Mouse (Mus musculus): ENCODE results near the gene Pik3ap1. TPM values are rescaled to one million over a fixed set of nuclear protein-coding genes. Genes with fewer than 3 reads are reported as not detected.
A peak's percentile ranks its signal among the peaks of the same experiment; 100 is the strongest.

Gene Pik3ap1
- polyA plus RNA-seq, 1 experiment from 2014 or later, result 3.3 TPM

GRCm38 (mm10) chr19:41282216-41282615 is 102.7 kb downstream of the Pik3ap1 start:
- Histone ChIP-seq H3K4me1 (replicated peaks) (peaks cover 9% of the 10 kb centered on the region; the same call in 1 of the 2 replicates), H3K9me3 (no peaks in the 10 kb centered on the region), H3K27ac (no peak overlapping the region), H3K27me3 (ENCODE audit: insufficient read depth, poor library complexity, severe bottlenecking) (no peaks in the 10 kb centered on the region), H3K36me3 (no peaks in the 10 kb centered on the region), H3K4me3 (no peak overlapping the region)
- no peak for DNase-seq (ENCODE audit: low spot score)
- 85% methylated on average over 4 of the region's 4 CpGs for WGBS

DNA sequence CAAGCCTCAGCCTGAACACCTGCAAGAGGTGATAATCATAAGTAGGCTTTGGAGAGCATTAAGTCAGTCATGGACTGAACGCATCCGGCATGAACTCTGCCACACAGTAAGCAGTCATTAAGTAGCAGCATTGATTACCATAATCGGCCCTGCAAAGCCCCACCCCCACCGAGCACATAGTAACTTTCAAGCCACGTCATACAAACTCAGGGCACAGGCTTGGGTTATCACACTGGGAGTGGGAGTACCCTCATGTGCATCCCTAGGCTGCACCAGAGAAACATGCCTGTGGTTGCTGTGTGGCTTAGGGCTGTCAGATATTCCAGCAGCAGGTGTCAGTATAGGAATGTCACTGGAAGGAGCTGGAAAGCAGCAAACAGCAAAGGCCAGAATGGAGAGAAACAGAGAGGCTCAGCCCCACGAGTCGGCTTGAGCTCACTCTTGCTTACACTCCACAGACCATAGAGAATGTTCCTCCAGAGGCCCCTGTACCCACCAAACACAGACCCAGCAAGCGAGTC is 105.1 kb downstream of the Pik3ap1 start:
- Histone ChIP-seq H3K4me1 (replicated peaks) (0 out of 2 replicates have a peak, but pooled peaks cover 7% of the 10 kb centered on the region), H3K9me3 (no peaks in the 10 kb centered on the region), H3K27me3 (ENCODE audit: insufficient read depth, poor library complexity, severe bottlenecking) (no peaks in the 10 kb centered on the region), H3K4me3 (no peak overlapping the region), H3K36me3 (no peaks in the 10 kb centered on the region), H3K27ac (no peak overlapping the region)
- no peak for DNase-seq (ENCODE audit: low spot score)
- 77% methylated on average over 8 of the region's 8 CpGs for WGBS

DNA sequence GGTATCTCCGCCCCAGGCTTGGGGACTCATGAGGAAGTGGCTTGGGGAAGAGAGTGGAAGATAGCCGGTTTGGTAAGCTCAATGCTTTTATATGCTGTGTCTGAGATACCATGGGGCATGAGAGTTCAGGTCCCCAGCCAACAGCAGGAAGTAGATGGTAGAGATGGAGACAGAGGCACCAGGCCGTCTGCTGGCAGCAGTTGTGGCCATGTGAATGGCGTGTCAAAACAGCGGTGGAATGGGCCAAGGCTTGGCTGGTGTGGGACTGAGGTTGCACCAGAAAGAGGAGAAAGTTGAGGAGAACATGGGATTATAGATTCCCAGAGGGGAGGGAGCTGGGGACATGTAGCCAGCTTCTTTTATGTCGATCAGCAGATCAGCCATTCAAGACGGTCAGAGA is 106.3 kb downstream of the Pik3ap1 start:
- Histone ChIP-seq H3K27me3 (ENCODE audit: insufficient read depth, poor library complexity, severe bottlenecking) (no peaks in the 10 kb centered on the region), H3K4me1 (replicated peaks) (no peaks in the 10 kb centered on the region), H3K36me3 (no peaks in the 10 kb centered on the region), H3K9me3 (no peaks in the 10 kb centered on the region), H3K4me3 (no peak overlapping the region), H3K27ac (no peak overlapping the region)
- DNase-seq (ENCODE audit: low spot score), result no peak
- WGBS, result 85% methylated on average over 7 of the region's 7 CpGs

GRCm38 (mm10) chr19:41275588-41275987 is 109.3 kb downstream of the Pik3ap1 start:
- Histone ChIP-seq H3K27ac (no peak overlapping the region), H3K27me3 (ENCODE audit: insufficient read depth, poor library complexity, severe bottlenecking) (no peaks in the 10 kb centered on the region), H3K4me3 (no peak overlapping the region), H3K36me3 (no peaks in the 10 kb centered on the region), H3K9me3 (no peaks in the 10 kb centered on the region), H3K4me1 (replicated peaks) (no peaks in the 10 kb centered on the region)
- WGBS, result 66% methylated on average over 3 of the region's 3 CpGs
- no peak for DNase-seq (ENCODE audit: low spot score)

DNA sequence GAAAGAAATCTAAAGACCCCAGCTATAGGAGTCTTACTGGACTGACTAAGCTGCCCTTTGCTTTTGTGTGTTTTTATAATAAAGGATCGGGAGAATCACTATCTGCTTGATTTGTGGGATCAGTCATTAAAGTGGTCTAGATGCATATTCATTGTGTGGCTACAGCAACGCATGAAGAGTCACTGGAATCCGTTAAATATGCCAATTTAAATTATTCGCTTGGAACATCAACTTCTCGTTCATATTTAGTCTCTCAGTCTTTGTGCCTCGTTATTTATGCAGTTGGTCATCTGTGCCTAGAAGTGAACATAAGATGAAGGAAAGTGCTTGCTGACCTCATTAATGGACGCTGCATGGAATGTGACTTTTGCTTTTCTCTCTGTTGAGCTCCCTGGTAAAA is 114.0 kb downstream of the Pik3ap1 start:
- Histone ChIP-seq H3K36me3 (no peaks in the 10 kb centered on the region), H3K27me3 (ENCODE audit: insufficient read depth, poor library complexity, severe bottlenecking) (no peaks in the 10 kb centered on the region), H3K27ac (no peak overlapping the region), H3K4me1 (replicated peaks) (peaks cover 4% of the 10 kb centered on the region; the same call in 1 of the 2 replicates), H3K4me3 (no peak overlapping the region), H3K9me3 (no peaks in the 10 kb centered on the region)
- WGBS, result 84% methylated on average over 7 of the region's 7 CpGs
- no peak for DNase-seq (ENCODE audit: low spot score)

DNA sequence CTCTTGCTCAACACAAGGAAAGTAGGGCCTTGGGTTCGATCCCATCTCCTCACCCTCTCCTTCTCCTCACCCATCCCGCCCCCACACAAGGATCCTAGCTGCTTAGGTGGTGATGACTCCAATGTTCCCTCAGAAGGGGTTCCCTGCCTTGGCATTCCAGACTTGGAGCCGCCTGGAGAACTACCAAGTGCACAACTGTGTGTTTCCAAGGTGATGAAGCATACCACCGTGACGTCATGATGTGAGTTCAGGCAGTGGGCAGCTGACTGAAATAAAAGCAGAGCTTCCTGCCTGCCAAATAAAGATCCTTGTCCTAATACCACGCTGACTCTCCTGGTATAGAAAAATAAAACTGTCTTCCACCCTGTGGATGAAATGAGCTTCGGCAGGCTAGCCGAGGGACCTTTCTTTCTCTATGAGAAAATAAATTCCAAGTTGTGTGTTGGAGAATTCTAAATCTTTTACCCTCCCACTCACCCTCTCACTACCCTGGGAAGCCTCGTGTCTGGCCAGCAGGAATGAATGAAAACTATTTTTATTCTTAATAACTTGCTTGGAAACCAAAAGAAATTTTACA is 114.7 kb downstream of the Pik3ap1 start:
- H3K9me3 ChIP-seq, result no peaks in the 10 kb centered on the region
- no peaks in the 10 kb centered on the region for H3K27me3 ChIP-seq (ENCODE audit: insufficient read depth, poor library complexity, severe bottlenecking)
- peaks cover 4% of the 10 kb centered on the region; the same call in 1 of the 2 replicates for H3K4me1 ChIP-seq (replicated peaks)
- no peak overlapping the region for H3K27ac ChIP-seq
- WGBS, result 76% methylated on average over 9 of the region's 9 CpGs
- H3K4me3 ChIP-seq, result no peak overlapping the region
- DNase-seq (ENCODE audit: low spot score), result no peak
- H3K36me3 ChIP-seq, result no peaks in the 10 kb centered on the region

DNA sequence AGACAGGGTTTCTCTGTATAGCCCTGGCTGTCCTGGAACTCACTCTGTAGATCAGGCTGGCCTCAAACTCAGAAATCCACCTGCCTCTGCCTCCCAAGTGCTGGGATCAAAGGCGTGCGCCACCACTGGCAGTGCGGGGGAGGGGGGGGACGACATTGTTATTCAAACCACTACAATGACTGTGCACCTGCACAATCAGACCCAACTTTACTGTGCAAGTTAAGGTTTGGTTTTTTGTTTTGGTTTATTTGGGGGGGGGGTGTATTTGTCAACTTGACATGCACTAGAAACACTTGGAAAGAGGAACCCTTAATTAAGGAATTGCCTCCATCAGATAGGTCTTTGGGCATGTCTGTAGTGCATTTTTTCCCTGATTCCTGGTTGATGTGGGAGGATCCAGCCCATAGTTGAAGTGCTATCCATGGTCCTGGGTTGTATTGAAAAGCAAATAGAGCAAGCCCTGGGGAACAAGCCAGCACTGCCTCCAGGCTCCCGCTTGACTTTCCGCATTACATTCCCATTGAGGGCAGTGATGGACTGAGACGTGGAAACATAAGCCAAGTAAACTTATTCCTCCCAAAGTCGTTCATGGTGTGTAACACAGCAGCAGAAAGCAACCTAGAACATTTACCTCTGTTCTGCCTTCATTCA is 118.5 kb downstream of the Pik3ap1 start:
- H3K9me3 ChIP-seq, result no peaks in the 10 kb centered on the region
- H3K27ac ChIP-seq, result no peak overlapping the region
- 52% methylated on average over 8 of the region's 8 CpGs for WGBS
- no peaks in the 10 kb centered on the region for H3K36me3 ChIP-seq
- no peak for DNase-seq (ENCODE audit: low spot score)
- peaks cover 25% of the 10 kb centered on the region for H3K4me1 ChIP-seq (replicated peaks)
- no peaks in the 10 kb centered on the region for H3K27me3 ChIP-seq (ENCODE audit: insufficient read depth, poor library complexity, severe bottlenecking)
- no peak overlapping the region for H3K4me3 ChIP-seq

DNA sequence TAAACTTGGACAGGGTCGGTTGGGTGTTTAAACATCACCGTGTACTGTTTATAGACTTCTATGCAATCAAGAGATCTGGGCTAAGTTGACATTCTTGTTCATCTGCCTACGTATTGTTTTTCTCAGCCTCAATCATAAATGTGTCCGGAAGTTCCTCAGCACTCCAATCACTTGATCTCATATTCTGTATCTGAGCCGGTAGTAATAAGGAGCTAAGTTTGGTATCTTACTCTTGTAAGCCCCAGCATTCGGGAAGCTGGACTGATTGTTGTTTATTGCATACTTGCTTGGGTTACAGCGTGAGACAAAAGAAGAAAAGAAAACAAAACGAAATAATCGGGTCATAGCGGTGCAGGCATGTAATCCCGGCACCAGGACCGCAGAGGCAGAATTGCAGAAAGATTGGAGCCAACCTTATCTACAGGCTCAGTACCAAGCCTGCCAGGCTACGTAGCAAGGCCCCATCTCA is 120.5 kb downstream of the Pik3ap1 start:
- H3K36me3 ChIP-seq, result 0 out of 2 replicates have a peak, but pooled peaks cover 3% of the 10 kb centered on the region

DNA sequence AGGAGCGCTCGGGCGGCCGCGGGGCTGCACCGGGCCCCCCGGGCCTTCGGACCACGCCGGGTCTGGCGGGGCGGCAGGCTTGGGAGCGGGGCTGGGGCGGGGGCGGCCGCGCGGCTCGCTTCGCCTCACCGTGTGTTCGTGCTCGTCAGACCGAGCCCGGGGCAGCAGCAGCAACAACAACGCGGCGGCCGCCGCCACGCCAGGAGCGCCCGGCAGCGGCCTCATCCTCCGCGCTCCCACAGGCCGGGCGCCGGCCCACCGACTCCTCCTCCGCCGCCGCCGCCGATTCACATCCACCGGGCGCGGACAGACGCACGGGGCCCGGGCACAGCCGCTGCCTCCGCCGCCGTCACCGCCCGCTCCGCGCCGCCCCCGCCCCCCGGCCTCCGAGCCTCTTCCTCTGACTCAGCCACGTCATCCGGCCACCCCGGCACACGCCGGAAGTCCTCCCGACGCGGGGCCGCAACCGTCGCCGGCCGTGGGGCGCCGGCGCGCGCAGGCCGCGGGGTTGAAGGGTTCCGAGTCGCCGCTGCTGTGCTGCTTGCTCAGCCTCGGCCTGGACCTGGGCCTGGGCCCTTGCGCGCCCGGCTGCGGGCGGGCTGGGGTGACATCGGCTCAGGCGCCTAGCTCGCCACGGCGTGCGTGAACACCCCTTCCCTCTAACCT is 121.1 kb downstream of the Pik3ap1 start, which contains the start of gene Tm9sf3:
Gene Tm9sf3, minus strand, starts transcription at position 368 of the 666 bp plus-strand sequence.
- peak; percentile 89 for DNase-seq (ENCODE audit: low spot score)
- Histone ChIP-seq H3K4me3 (peak within 1 kb of the TSS; percentile 93), H3K27ac (peak within 1 kb of the TSS; percentile 98), H3K9me3 (no peaks in the 10 kb centered on the region), H3K27me3 (ENCODE audit: insufficient read depth, poor library complexity, severe bottlenecking) (no peaks in the 10 kb centered on the region), H3K4me1 (replicated peaks) (peaks cover 30% of the 10 kb centered on the region), H3K36me3 (0 out of 2 replicates have a peak, but pooled peaks cover 3% of the 10 kb centered on the region)
- under 1% methylated on average over 80 of the region's 98 CpGs for WGBS

More for the DNA sequence above, 120.5 kb downstream of the Pik3ap1 start:
- Histone ChIP-seq H3K27ac (peak overlapping the region; percentile 98), H3K27me3 (ENCODE audit: insufficient read depth, poor library complexity, severe bottlenecking) (no peaks in the 10 kb centered on the region), H3K4me3 (peak overlapping the region; percentile 93), H3K9me3 (no peaks in the 10 kb centered on the region), H3K4me1 (replicated peaks) (peaks cover 30% of the 10 kb centered on the region)
- 44% methylated on average over 13 of the region's 13 CpGs for WGBS
- DNase-seq (ENCODE audit: low spot score), result no peak

DNA sequence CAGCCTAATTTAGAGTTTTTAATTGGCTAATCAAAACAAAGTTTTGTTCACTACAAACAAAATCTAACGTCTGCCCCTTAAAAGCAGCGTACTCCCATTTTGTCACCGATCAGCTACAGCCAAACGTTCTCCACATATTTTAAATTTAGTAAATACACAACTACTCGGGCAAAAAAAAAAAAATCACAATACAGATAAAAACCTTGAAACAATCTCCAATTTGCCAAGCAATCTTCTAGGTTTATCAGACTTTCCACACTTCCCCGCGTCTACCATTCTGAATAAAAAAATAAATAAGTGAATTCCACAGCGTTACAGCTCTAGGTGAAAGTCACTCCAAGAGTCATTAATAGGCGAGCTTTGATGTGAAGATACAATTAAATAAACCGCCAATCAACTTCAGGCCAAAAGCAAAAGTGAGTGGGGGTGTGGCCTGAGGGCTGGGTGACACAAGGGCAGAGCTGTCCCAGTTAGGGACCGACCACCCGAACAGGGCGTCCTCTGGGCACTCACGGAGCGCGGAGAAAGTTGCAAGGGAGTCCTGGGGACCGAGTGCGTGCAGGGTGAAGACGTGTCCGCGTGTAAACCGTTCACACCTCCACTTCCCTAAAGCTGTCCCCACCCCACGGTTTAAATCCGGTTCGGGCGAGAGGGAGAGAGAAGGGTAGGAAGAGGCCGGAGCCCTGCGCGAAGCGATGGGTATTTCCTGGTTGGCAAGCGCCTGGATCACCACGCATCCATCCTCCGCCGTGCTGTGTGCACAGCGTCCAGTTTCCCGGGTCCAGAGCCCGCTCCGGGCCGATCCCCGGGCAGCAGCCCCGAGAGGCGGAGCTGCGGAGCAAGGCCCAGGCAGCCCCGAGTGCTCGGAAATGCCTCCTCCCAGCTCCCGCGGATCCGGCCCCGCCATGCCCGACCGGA is 121.9 kb downstream of the Pik3ap1 start:
- peak overlapping the region; percentile 93 for H3K4me3 ChIP-seq
- 7% methylated on average over 51 of the region's 51 CpGs for WGBS
- H3K27ac ChIP-seq, result peak overlapping the region; percentile 98
- no peaks in the 10 kb centered on the region for H3K9me3 ChIP-seq
- 0 out of 2 replicates have a peak, but pooled peaks cover 3% of the 10 kb centered on the region for H3K36me3 ChIP-seq
- peak; percentile 79 for DNase-seq (ENCODE audit: low spot score)
- no peaks in the 10 kb centered on the region for H3K27me3 ChIP-seq (ENCODE audit: insufficient read depth, poor library complexity, severe bottlenecking)
- peaks cover 30% of the 10 kb centered on the region for H3K4me1 ChIP-seq (replicated peaks)

GRCm38 (mm10) chr19:41260736-41261135 is 124.2 kb downstream of the Pik3ap1 start:
- DNase-seq (ENCODE audit: low spot score), result no peak
- H3K4me3 ChIP-seq, result no peak overlapping the region
- H3K9me3 ChIP-seq, result no peaks in the 10 kb centered on the region
- no peak overlapping the region for H3K27ac ChIP-seq
- 87% methylated on average over 3 of the region's 3 CpGs for WGBS
- H3K27me3 ChIP-seq (ENCODE audit: insufficient read depth, poor library complexity, severe bottlenecking), result no peaks in the 10 kb centered on the region
- H3K4me1 ChIP-seq (replicated peaks), result peaks cover 30% of the 10 kb centered on the region
- H3K36me3 ChIP-seq, result 0 out of 2 replicates have a peak, but pooled peaks cover 7% of the 10 kb centered on the region

DNA sequence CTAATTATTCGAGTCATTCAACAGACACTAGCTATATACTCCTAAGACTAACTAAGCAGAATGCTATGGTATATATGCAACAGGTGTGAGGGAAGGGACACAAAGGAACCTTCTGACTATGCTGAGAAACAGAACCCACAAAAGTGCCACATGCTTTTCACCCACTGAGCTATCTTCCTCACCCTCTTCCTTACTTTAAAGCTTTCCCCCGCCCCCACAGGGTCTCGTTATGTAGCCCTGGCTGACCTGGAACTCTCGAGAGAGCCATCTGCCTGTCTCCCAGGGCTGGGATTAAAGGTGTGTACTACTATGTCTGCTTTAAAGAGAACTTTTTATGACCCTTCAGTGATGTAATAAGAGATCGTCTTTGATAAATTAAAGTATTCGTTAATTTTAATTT is 125.6 kb downstream of the Pik3ap1 start:
- Histone ChIP-seq H3K27ac (no peak overlapping the region), H3K27me3 (ENCODE audit: insufficient read depth, poor library complexity, severe bottlenecking) (no peaks in the 10 kb centered on the region), H3K4me1 (replicated peaks) (peaks cover 22% of the 10 kb centered on the region), H3K9me3 (no peaks in the 10 kb centered on the region), H3K36me3 (peaks cover 20% of the 10 kb centered on the region), H3K4me3 (no peak overlapping the region)
- 85% methylated on average over 6 of the region's 6 CpGs for WGBS
- no peak for DNase-seq (ENCODE audit: low spot score)

Measured in hindbrain, embryonic 10.5 days (tissue).